Mouse (Mus musculus) lung, adult 2 months (tissue): ENCODE results near the gene Satb2. TPM values are rescaled to one million over a fixed set of nuclear protein-coding genes. Genes with fewer than 3 reads are reported as not detected.

Source experiments
- DNase-seq: peaks from one replicate; pipeline ENCODE4 v3.0.0; 2022
- H3K4me1 ChIP-seq: fragments of 200-500 bp; 2 replicates; pipeline ENCODE4 v1.6.1; 2011; ENCODE audit warnings: low read length; ENCODE audit not compliant: control insufficient read depth, insufficient read depth
- H3K4me3 ChIP-seq: fragments of 200-500 bp; replicated peaks from 2 replicates; pipeline ENCODE3; 2011; ENCODE audit warnings: low read depth, mild to moderate bottlenecking, control low read depth, low read length; ENCODE audit errors: extremely low read depth
- CTCF ChIP-seq: fragments of 200-500 bp; IDR thresholded peaks from 2 replicates; pipeline ENCODE4 v1.5.1; 2011; ENCODE audit warnings: mild to moderate bottlenecking, low read length, control low read depth; ENCODE audit not compliant: insufficient read depth
- POLR2A ChIP-seq: fragments of 200-500 bp; IDR thresholded peaks from 2 replicates; pipeline ENCODE4 v1.6.1; 2011; ENCODE audit warnings: low read depth, mild to moderate bottlenecking, control low read depth, low read length, borderline replicate concordance; ENCODE audit errors: extremely low read depth
- WGBS: fragments of 180-500 bp; shearing (Covaris S2); methylation state at CpG from one replicate; pipeline ENCODE4 v1.1.7; 2018; 5-methylcytosine and 5-hydroxymethylcytosine counted together
- polyA plus RNA-seq: library from polyadenylated mRNA; depleted of rRNA; stranded (reverse); fragments of >200 nt; gene quantifications from 2 replicates; pipeline ENCODE4 v1.2.3, GENCODE M21; 2012; rRNA removed

The Satb2 gene
- polyA plus RNA-seq = 0.22 and 0.48 TPM in 2 replicates

GRCm38 (mm10) chr1:56978151-56978700 is at the start of gene Satb2:
Satb2 (minus strand) TSS chr1:56978650.
- 5% methylated on average over 19 of the region's 19 CpGs for WGBS
- TF ChIP-seq POLR2A (no peak), CTCF (no peak)
- no peak for DNase-seq
- H3K4me3 ChIP-seq = no peak within 1 kb of the TSS
- H3K4me1 ChIP-seq = peaks cover 5% of the 10 kb centered on the region; the same call in 1 of the 2 replicates

GRCm38 (mm10) chr1:57018941-57019340 is 40.5 kb upstream of the Satb2 start:
- Histone ChIP-seq H3K4me3 (no peak overlapping the region), H3K4me1 (no peaks in the 10 kb centered on the region)
- TF ChIP-seq POLR2A (no peak), CTCF (no peak)
- DNase-seq = no peak

DNA sequence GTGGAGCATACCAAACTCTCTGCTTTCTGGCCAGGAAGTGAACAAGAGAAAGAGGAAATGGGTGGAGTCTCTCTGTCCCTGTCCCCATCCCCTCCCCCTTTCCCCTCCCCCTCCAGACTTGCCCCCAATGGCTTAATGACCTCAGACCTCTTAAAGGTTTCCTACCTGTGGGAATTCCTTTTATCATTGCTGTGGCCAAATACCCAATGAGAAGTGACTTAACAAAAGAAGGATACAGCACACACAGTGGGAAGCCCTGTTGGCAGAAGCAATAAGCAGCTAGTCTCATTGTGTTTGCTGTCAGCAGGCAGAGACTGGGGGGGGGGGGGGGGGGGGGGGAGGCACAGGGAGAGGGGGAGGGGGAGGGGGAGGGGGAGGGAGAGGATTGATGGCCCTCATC is 35.4 kb upstream of the Satb2 start:
- Histone ChIP-seq H3K4me3 (no peak overlapping the region), H3K4me1 (no peaks in the 10 kb centered on the region)
- no peak for DNase-seq
- TF ChIP-seq CTCF (no peak), POLR2A (no peak)

DNA sequence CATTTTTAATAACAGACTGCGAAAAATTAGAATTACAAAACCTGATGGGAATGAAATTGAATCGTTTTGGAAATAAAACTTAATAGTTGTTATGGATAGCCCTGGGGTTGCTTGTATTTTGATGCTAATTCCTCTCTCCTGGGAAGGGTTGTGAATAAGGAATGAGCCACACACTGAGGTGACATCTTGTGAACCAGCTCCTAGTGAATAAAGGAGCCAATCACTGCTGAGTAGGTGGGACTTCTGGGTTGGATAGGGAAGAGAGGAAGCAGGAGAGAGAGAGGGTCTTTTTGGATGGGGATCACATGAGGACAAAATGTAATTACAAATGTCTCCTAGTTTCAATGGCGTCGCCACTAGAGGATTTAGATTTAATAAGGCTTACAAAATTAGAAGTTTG is 30.7 kb upstream of the Satb2 start:
- TF ChIP-seq POLR2A = no peak
- no peak for TF ChIP-seq CTCF
- Histone ChIP-seq H3K4me3 (no peak overlapping the region), H3K4me1 (no peaks in the 10 kb centered on the region)
- 74% methylated on average over 4 of the region's 4 CpGs for whole genome bisulfite sequencing
- DNase-seq = no peak

DNA sequence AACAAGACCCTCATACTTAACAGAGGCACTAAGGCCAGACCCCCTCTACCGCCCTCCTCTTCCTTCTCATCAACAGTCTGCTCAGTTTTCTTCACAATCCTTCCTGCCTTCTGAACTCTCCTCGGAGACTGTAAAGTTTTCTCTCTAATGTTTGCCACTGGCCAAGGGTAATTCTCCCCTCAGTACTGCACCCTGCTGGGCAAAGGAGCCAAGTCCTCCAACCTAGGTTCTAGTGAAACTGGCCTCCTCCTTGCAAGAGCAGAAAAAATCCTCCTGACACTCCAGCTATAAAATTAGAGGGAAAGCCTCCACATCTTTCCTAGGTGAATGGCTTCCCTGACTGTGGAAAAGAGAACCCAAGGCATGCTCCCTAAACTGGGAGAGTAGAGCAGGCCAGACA is 16.6 kb upstream of the Satb2 start:
- DNase-seq = no peak
- H3K4me1 ChIP-seq = no peaks in the 10 kb centered on the region
- 41% methylated on average over 2 of the region's 2 CpGs for WGBS
- TF ChIP-seq CTCF (0 out of 2 replicates have a peak, but pooled peaks have one; percentile 14), POLR2A (no peak)
- no peak overlapping the region for H3K4me3 ChIP-seq

DNA sequence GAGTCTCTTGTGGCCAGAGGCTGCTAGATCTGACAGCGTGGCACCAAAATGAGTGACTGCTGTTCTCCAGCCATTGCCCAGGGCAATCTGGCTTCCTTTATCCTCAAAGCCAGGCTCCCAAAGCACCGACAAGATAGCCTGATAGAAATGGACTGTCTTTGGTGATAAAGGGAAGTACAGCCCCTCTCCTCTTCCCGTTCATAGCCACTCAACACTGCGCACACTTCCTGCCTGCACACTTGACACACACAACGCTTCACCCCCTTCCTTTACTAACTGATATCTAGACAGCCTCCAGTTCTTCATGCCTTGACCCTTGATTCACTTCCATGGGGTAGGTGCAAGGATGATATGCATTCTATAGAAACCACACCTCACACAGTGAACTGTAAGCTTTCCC is 13.9 kb upstream of the Satb2 start:
- TF ChIP-seq POLR2A (no peak), CTCF (no peak)
- no peak for DNase-seq
- WGBS = 34% methylated on average over 5 of the region's 5 CpGs
- Histone ChIP-seq H3K4me3 (no peak overlapping the region), H3K4me1 (no peaks in the 10 kb centered on the region)

- no peak overlapping the region for H3K4me3 ChIP-seq
- DNase-seq = no peak
- 54% methylated on average over 4 of the region's 4 CpGs for WGBS
- no peaks in the 10 kb centered on the region for H3K4me1 ChIP-seq
- TF ChIP-seq CTCF (no peak), POLR2A (no peak)
Measured at GRCm38 (mm10) chr1:56991613-56992012, 13.2 kb upstream of the Satb2 start.

DNA sequence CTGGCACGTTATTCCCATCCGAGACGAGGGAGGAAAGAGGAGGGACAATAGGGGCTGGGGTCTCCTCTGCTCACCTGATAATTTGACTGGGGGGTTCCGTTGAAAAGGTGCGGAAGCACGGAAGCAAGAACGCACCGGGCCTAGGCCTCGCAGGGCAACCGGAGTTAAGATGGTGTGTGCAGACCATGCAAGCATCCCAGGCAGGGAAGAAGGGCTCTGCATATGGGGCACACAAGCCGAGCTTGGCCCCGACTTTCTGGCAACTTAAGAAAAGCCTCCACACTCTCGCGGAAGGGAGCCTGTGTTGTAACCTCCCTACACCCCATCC is 6.0 kb upstream of the Satb2 start:
- DNase-seq = no peak
- 0 out of 2 replicates have a peak, but pooled peaks cover 2% of the 10 kb centered on the region for H3K4me1 ChIP-seq
- 12% methylated on average over 14 of the region's 14 CpGs for WGBS
- TF ChIP-seq POLR2A (no peak), CTCF (no peak)
- no peak overlapping the region for H3K4me3 ChIP-seq

GRCm38 (mm10) chr1:56983771-56984482 is 5.5 kb upstream of the Satb2 start:
- TF ChIP-seq POLR2A (no peak), CTCF (no peak)
- Histone ChIP-seq H3K4me1 (0 out of 2 replicates have a peak, but pooled peaks cover 2% of the 10 kb centered on the region), H3K4me3 (no peak overlapping the region)
- no peak for DNase-seq
- WGBS = 8% methylated on average over 25 of the region's 25 CpGs

GRCm38 (mm10) chr1:56983100-56983590 is 4.7 kb upstream of the Satb2 start:
- no peak for DNase-seq
- WGBS = 8% methylated on average over 8 of the region's 8 CpGs

GRCm38 (mm10) chr1:56982631-56983030 is 4.2 kb upstream of the Satb2 start:
- no peak for DNase-seq
- no peak overlapping the region for H3K4me3 ChIP-seq
- 0 out of 2 replicates have a peak, but pooled peaks cover 2% of the 10 kb centered on the region for H3K4me1 ChIP-seq
- TF ChIP-seq POLR2A (no peak), CTCF (no peak)
- 10% methylated on average over 8 of the region's 8 CpGs for WGBS

More at GRCm38 (mm10) chr1:56983100-56983590, 4.7 kb upstream of the Satb2 start:
- H3K4me3 ChIP-seq = no peak overlapping the region
- TF ChIP-seq POLR2A (no peak), CTCF (no peak)
- 0 out of 2 replicates have a peak, but pooled peaks cover 2% of the 10 kb centered on the region for H3K4me1 ChIP-seq
